Mouse (Mus musculus) forebrain, postnatal 0 days (tissue): ENCODE data around the gene Top3a. TPM values are rescaled to one million over a fixed set of nuclear protein-coding genes. Genes with fewer than 3 reads are reported as not detected.

ENCODE experiments used
- ATAC-seq: fragments of 200-750 bp; cut with Nextera tagmentation; 2 replicates; pipeline ENCODE4 v1.8.0; 2017; ENCODE audit warnings: mild to moderate bottlenecking, moderate library complexity
- DNase-seq: peaks from one replicate; pipeline ENCODE4 v3.0.0-alpha.2; 2015
- H3K27ac ChIP-seq: fragments of 300-500 bp; sonication (generic); 2 replicates; pipeline ENCODE4 v1.5.1; 2014; ENCODE audit warnings: low read depth, mild to moderate bottlenecking, antibody characterized with exemption, low read length, moderate library complexity, mixed read lengths
- H3K27me3 ChIP-seq: fragments of 300-500 bp; sonication (generic); 2 replicates; pipeline ENCODE4 v1.6.1; 2014; ENCODE audit warnings: mild to moderate bottlenecking, low read length, mixed read lengths; ENCODE audit not compliant: insufficient read depth
- H3K36me3 ChIP-seq: fragments of 300-500 bp; sonication (generic); 2 replicates; pipeline ENCODE4 v1.6.1; 2014; ENCODE audit warnings: mild to moderate bottlenecking, moderate library complexity; ENCODE audit not compliant: insufficient read depth
- H3K4me1 ChIP-seq: fragments of 300-500 bp; sonication (generic); 2 replicates; pipeline ENCODE4 v1.6.1; 2014; ENCODE audit warnings: antibody characterized with exemption; ENCODE audit not compliant: insufficient read depth
- H3K4me2 ChIP-seq: fragments of 300-500 bp; sonication (generic); 2 replicates; pipeline ENCODE4 v1.6.1; 2014; ENCODE audit warnings: low read depth, mild to moderate bottlenecking, moderate library complexity
- H3K4me3 ChIP-seq: fragments of 300-500 bp; sonication (generic); 2 replicates; pipeline ENCODE4 v1.5.1; 2014; ENCODE audit warnings: low read depth, low read length, mixed read lengths
- H3K9ac ChIP-seq: fragments of 300-500 bp; sonication (generic); 2 replicates; pipeline ENCODE4 v1.6.1; 2014; ENCODE audit warnings: mild to moderate bottlenecking
- H3K9me3 ChIP-seq: fragments of 300-500 bp; sonication (generic); 2 replicates; pipeline ENCODE4 v1.6.1; 2016; ENCODE audit warnings: low read length
- CTCF ChIP-seq: sonication (generic); IDR thresholded peaks from 2 replicates; pipeline ENCODE4 v1.5.1; 2016; ENCODE audit warnings: antibody characterized with exemption, control low read depth, low read depth
- WGBS: fragments of 180-500 bp; shearing (Covaris S2); extraction: QIAGEN DNeasy Blood & Tissue Kit; methylation state at CpG from one replicate; pipeline ENCODE4 v1.1.7; 2014; 5-methylcytosine and 5-hydroxymethylcytosine counted together
- polyA plus RNA-seq: library from polyadenylated mRNA; unstranded; fragments of >200 nt; fragmentation: Nextera tagmentation; extraction: Ambion mirVana; gene quantifications from 2 replicates; pipeline ENCODE4 v1.2.1, GENCODE M21; 2015
- total RNA-seq: library from RNA; depleted of rRNA; stranded (reverse); fragments of >200 nt; gene quantifications from 2 replicates; pipeline ENCODE4 v1.2.3, GENCODE M21; 2014

Gene Top3a
- total and polyA plus RNA-seq, 2 experiments from 2014 or later: 3.9 to 11.5 TPM

GRCm38 (mm10) chr11:60706696-60707480 is 70.3 kb downstream of the Top3a start:
- no peak for TF ChIP-seq CTCF
- no peak overlapping the region for H3K4me2 ChIP-seq
- H3K9ac ChIP-seq: no peak overlapping the region
- no peaks in the 10 kb centered on the region for H3K9me3 ChIP-seq
- WGBS: 92% methylated on average over 14 of the region's 14 CpGs
- H3K4me1 ChIP-seq: no peaks in the 10 kb centered on the region
- H3K27me3 ChIP-seq: no peaks in the 10 kb centered on the region
- peaks cover 77% of the 10 kb centered on the region for H3K36me3 ChIP-seq
- H3K4me3 ChIP-seq: no peak overlapping the region
- H3K27ac ChIP-seq: no peak overlapping the region
- no peak for ATAC-seq
- no peak for DNase-seq

GRCm38 (mm10) chr11:60706076-60706475 is 71.1 kb downstream of the Top3a start:
- DNase-seq: no peak
- no peak for TF ChIP-seq CTCF
- Histone ChIP-seq H3K4me1 (peaks cover 2% of the 10 kb centered on the region), H3K9me3 (no peaks in the 10 kb centered on the region), H3K4me3 (no peak overlapping the region), H3K36me3 (peaks cover 68% of the 10 kb centered on the region), H3K27ac (no peak overlapping the region), H3K9ac (no peak overlapping the region), H3K4me2 (no peak overlapping the region), H3K27me3 (no peaks in the 10 kb centered on the region)
- WGBS: 89% methylated on average over 7 of the region's 7 CpGs
- no peak for ATAC-seq

GRCm38 (mm10) chr11:60705255-60705654 is 71.9 kb downstream of the Top3a start:
- H3K4me2 ChIP-seq: no peak overlapping the region
- DNase-seq (no peak), ATAC-seq (no peak)
- H3K9me3 ChIP-seq: no peaks in the 10 kb centered on the region
- H3K4me1 ChIP-seq: peaks cover 10% of the 10 kb centered on the region
- no peak for TF ChIP-seq CTCF
- no peak overlapping the region for H3K27ac ChIP-seq
- no peak overlapping the region for H3K9ac ChIP-seq
- no peaks in the 10 kb centered on the region for H3K27me3 ChIP-seq
- 86% methylated on average over 3 of the region's 3 CpGs for WGBS
- H3K36me3 ChIP-seq: peaks cover 60% of the 10 kb centered on the region
- H3K4me3 ChIP-seq: no peak overlapping the region

- peaks cover 50% of the 10 kb centered on the region for H3K36me3 ChIP-seq
- no peak for DNase-seq
- WGBS: 95% methylated on average over 19 of the region's 19 CpGs
Measured at GRCm38 (mm10) chr11:60704023-60704880, 72.9 kb downstream of the Top3a start.

DNA sequence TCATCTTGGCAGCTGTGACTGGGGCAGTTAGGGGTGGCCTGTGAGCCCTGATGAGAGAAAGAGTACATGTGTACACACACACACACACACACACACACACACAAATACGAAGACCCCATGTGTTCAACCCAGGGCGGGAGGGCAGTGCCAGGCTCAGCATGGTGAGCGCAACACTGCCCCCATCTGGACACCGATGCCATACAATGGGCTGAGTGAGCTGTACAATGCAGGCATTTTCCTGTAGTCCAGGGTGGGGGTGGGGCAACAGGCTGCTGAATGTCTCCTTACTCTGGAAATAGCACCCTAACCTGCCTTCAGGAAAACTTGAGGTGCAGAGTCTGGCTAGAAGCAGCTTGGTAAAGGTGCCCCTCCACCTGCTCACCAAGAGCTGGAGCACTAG is 74.0 kb downstream of the Top3a start:
- no peak overlapping the region for H3K9ac ChIP-seq
- peaks cover 39% of the 10 kb centered on the region for H3K36me3 ChIP-seq
- H3K9me3 ChIP-seq: no peaks in the 10 kb centered on the region
- DNase-seq (peak; percentile 68), ATAC-seq (peak; percentile 34)
- no peak overlapping the region for H3K4me3 ChIP-seq
- no peak overlapping the region for H3K4me2 ChIP-seq
- TF ChIP-seq CTCF: peak; percentile 77
- no peaks in the 10 kb centered on the region for H3K27me3 ChIP-seq
- H3K4me1 ChIP-seq: peaks cover 18% of the 10 kb centered on the region
- no peak overlapping the region for H3K27ac ChIP-seq
- 9% methylated on average over 4 of the region's 4 CpGs for WGBS

More at GRCm38 (mm10) chr11:60704023-60704880, 72.9 kb downstream of the Top3a start:
- TF ChIP-seq CTCF: no peak
- H3K27ac ChIP-seq: no peak overlapping the region
- no peak overlapping the region for H3K9ac ChIP-seq
- peaks cover 11% of the 10 kb centered on the region for H3K4me1 ChIP-seq
- no peak for ATAC-seq
- no peak overlapping the region for H3K4me2 ChIP-seq
- no peak overlapping the region for H3K4me3 ChIP-seq
- H3K27me3 ChIP-seq: no peaks in the 10 kb centered on the region
- H3K9me3 ChIP-seq: no peaks in the 10 kb centered on the region

DNA sequence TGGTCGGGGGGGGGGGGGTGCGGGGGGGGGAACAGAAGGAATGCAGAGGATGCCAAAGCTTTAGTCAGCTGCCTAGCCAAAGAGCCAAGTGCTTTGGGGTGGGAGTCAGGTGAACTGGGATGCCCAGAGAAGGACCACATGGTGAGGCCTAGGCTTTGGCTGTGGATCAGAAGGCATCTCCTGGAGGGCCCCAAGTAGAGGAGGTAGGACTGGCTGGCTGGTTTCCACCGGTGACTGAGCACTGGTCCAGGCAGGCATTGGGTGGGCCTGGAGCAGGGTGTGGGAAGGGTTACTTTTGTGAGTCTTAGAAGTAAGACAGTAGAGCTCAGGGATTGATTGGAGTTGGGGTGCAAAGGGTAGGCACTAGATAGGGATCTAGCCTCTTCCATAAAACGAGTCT is 75.6 kb downstream of the Top3a start:
- H3K4me3 ChIP-seq: no peak overlapping the region
- H3K9me3 ChIP-seq: no peaks in the 10 kb centered on the region
- no peak for TF ChIP-seq CTCF
- ATAC-seq (no peak), DNase-seq (no peak)
- H3K27me3 ChIP-seq: no peaks in the 10 kb centered on the region
- H3K4me2 ChIP-seq: no peak overlapping the region
- H3K4me1 ChIP-seq: peaks cover 18% of the 10 kb centered on the region
- peaks cover 24% of the 10 kb centered on the region for H3K36me3 ChIP-seq
- no peak overlapping the region for H3K27ac ChIP-seq
- no peak overlapping the region for H3K9ac ChIP-seq
- WGBS: 83% methylated on average over 3 of the region's 4 CpGs
